Mouse (Mus musculus): ENCODE results near the gene Zbtb18. TPM values are rescaled to one million over a fixed set of nuclear protein-coding genes. Genes with fewer than 3 reads are reported as not detected.
"Not testable (repeated sequence)": the region's sequence is repeated elsewhere in the genome, so short reads cannot be mapped to it uniquely, and the experiment has no call there.

The Zbtb18 gene
- polyA plus RNA-seq, 1 experiment from 2014 or later: 4.3 TPM

DNA sequence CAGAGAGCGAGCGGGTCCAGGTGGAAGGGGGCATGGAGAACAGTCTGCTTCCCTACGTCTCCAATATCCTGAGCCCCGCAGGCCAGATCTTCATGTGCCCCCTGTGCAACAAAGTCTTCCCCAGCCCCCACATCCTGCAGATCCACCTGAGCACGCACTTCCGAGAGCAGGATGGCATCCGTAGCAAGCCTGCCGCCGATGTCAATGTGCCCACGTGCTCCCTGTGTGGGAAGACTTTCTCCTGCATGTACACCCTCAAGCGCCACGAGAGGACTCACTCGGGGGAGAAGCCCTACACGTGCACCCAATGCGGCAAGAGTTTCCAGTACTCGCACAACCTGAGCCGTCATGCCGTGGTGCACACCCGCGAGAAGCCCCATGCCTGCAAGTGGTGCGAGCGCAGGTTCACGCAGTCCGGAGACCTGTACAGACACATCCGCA lies 6.0 kb downstream of the Zbtb18 start:
- Histone ChIP-seq H3K4me1 (peaks cover 44% of the 10 kb centered on the region), H3K27me3 (replicated peaks) (no peaks in the 10 kb centered on the region), H3K4me2 (peak overlapping the region; percentile 41), H3K27ac (replicated peaks) (no peak overlapping the region), H3K4me3 (replicated peaks) (peak overlapping the region; percentile 12), H3K36me3 (no peaks in the 10 kb centered on the region), H3K9me3 (replicated peaks) (no peaks in the 10 kb centered on the region), H3K9ac (replicated peaks) (no peak overlapping the region)
- 45% methylated on average over 25 of the region's 25 CpGs for WGBS
- no peak for ATAC-seq (ENCODE audit: low FRiP score)

DNA sequence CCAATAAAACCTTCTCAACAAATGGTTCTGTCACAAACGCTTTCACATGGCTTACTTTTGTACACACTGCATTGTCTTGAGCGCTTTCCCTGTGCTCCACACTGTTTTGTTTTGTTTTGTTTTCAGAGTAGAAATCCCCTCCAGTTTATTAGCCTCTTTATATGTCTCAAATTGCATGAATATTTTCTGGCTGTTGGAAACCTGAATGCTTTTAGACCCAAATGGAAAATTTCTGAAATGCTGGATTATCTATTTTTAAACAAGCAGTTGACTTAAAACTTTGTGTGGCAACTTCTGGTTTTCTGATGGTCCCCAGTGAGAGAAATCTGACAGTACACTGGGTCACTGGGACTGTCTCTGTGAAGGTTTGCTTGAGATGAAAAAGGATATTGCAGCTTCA lies 6.8 kb downstream of the Zbtb18 start:
- no peak overlapping the region for H3K4me3 ChIP-seq (replicated peaks)
- no peaks in the 10 kb centered on the region for H3K27me3 ChIP-seq (replicated peaks)
- no peak overlapping the region for H3K9ac ChIP-seq (replicated peaks)
- no peak for ATAC-seq (ENCODE audit: low FRiP score)
- peaks cover 38% of the 10 kb centered on the region for H3K4me1 ChIP-seq
- no peak overlapping the region for H3K27ac ChIP-seq (replicated peaks)
- WGBS: 41% methylated on average over 2 of the region's 2 CpGs
- no peaks in the 10 kb centered on the region for H3K9me3 ChIP-seq (replicated peaks)
- 0 out of 2 replicates have a peak overlapping the region, but pooled peaks have one; percentile 13 for H3K4me2 ChIP-seq
- no peaks in the 10 kb centered on the region for H3K36me3 ChIP-seq

- not testable (repeated sequence) for H3K4me2 ChIP-seq; H3K9me3 ChIP-seq (replicated peaks); H3K27ac ChIP-seq (replicated peaks); H3K36me3 ChIP-seq; ATAC-seq (ENCODE audit: low FRiP score); H3K4me3 ChIP-seq (replicated peaks); H3K27me3 ChIP-seq (replicated peaks); H3K9ac ChIP-seq (replicated peaks)
- WGBS: 28% methylated on average over 7 of the region's 7 CpGs
- peaks cover 31% of the 10 kb centered on the region for H3K4me1 ChIP-seq
Measured at GRCm38 (mm10) chr1:177449857-177450256, 7.7 kb downstream of the Zbtb18 start.

GRCm38 (mm10) chr1:177451041-177451440 lies 8.9 kb downstream of the Zbtb18 start:
- no peaks in the 10 kb centered on the region for H3K27me3 ChIP-seq (replicated peaks)
- ATAC-seq (ENCODE audit: low FRiP score): no peak
- no peaks in the 10 kb centered on the region for H3K9me3 ChIP-seq (replicated peaks)
- H3K36me3 ChIP-seq: no peaks in the 10 kb centered on the region
- 69% methylated on average over 2 of the region's 2 CpGs for WGBS
- H3K4me3 ChIP-seq (replicated peaks): no peak overlapping the region
- H3K27ac ChIP-seq (replicated peaks): no peak overlapping the region
- no peak overlapping the region for H3K4me2 ChIP-seq
- peaks cover 25% of the 10 kb centered on the region for H3K4me1 ChIP-seq
- no peak overlapping the region for H3K9ac ChIP-seq (replicated peaks)

DNA sequence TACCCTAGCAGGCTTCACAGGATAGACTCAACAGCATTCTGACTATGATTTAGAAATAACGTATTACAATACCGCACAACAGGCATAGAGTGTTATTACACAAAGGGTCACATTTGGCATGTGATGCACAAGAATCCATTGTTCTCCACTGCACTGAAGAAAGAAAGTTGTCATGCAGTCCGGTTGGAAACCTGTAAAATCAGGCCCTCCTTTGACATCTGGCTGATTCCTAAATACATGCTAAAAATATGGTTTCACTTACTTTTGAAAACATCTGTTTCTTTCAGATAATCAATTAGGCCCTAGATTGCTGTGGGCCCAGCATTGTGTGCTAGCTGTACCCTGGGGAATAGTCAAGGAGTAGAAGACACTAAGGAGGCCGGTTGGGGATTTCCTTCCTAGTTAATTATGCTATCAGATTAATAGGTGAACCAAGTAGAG lies 9.9 kb downstream of the Zbtb18 start:
- no peak for ATAC-seq (ENCODE audit: low FRiP score)
- H3K4me2 ChIP-seq: no peak overlapping the region
- H3K27ac ChIP-seq (replicated peaks): no peak overlapping the region
- no peak overlapping the region for H3K9ac ChIP-seq (replicated peaks)
- 41% methylated on average over 4 of the region's 4 CpGs for WGBS
- no peaks in the 10 kb centered on the region for H3K36me3 ChIP-seq
- H3K9me3 ChIP-seq (replicated peaks): no peaks in the 10 kb centered on the region
- no peak overlapping the region for H3K4me3 ChIP-seq (replicated peaks)
- no peaks in the 10 kb centered on the region for H3K27me3 ChIP-seq (replicated peaks)
- H3K4me1 ChIP-seq: peaks cover 16% of the 10 kb centered on the region

DNA sequence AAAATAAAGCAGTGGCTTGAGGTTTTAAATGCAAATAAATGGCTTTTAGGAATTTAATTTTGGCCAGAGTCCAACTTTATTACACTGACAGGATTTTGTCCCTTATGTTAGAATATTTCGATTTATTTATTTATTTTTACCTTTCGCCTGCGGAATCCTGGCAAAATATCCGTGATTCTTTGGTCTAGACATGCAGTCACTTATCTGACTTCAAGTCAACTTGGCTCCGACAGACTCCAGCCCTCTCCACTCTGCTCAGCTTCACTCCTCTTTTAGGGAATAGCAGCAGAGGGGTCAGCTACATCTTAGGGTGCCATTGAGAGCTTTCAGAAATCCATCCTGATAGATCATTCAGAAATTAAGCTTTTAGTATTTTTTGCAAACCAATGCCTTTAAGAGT lies 10.8 kb downstream of the Zbtb18 start:
- H3K4me3 ChIP-seq (replicated peaks): no peak overlapping the region
- H3K27me3 ChIP-seq (replicated peaks): no peaks in the 10 kb centered on the region
- no peaks in the 10 kb centered on the region for H3K9me3 ChIP-seq (replicated peaks)
- no peak overlapping the region for H3K9ac ChIP-seq (replicated peaks)
- no peak overlapping the region for H3K4me2 ChIP-seq
- peaks cover 7% of the 10 kb centered on the region for H3K4me1 ChIP-seq
- H3K36me3 ChIP-seq: no peaks in the 10 kb centered on the region
- H3K27ac ChIP-seq (replicated peaks): no peak overlapping the region
- ATAC-seq (ENCODE audit: low FRiP score): no peak
- 76% methylated on average over 5 of the region's 5 CpGs for WGBS

DNA sequence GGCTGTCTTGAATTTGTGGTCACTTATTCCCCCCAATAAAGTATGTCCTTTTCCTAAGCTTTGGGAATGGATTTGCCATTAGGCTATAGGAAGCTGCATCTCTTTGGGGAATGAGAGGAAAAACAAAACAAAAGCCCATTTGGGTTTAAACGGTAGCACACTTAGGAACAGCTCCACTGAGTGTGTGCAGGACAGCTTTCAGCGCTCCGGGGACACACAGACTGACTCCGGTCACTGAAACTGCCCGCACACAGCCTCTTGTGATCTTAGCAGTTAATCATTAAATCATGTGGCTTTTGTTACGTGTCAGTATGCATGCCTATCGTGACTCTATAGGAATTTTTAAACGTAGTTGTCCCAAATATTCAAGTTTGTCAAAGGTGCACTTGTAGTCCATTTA lies 11.7 kb downstream of the Zbtb18 start:
- no peaks in the 10 kb centered on the region for H3K27me3 ChIP-seq (replicated peaks)
- H3K4me3 ChIP-seq (replicated peaks): no peak overlapping the region
- no peaks in the 10 kb centered on the region for H3K9me3 ChIP-seq (replicated peaks)
- no peak overlapping the region for H3K27ac ChIP-seq (replicated peaks)
- ATAC-seq (ENCODE audit: low FRiP score): no peak
- 13% methylated on average over 8 of the region's 8 CpGs for WGBS
- no peak overlapping the region for H3K4me2 ChIP-seq
- peaks cover 5% of the 10 kb centered on the region; the same call in 1 of the 2 replicates for H3K4me1 ChIP-seq
- no peaks in the 10 kb centered on the region for H3K36me3 ChIP-seq
- no peak overlapping the region for H3K9ac ChIP-seq (replicated peaks)

- H3K9me3 ChIP-seq (replicated peaks): no peaks in the 10 kb centered on the region
- no peaks in the 10 kb centered on the region for H3K36me3 ChIP-seq
- H3K27me3 ChIP-seq (replicated peaks): no peaks in the 10 kb centered on the region
- 78% methylated on average over 6 of the region's 6 CpGs for WGBS
- peaks cover 8% of the 10 kb centered on the region; the same call in 1 of the 2 replicates for H3K4me1 ChIP-seq
- no peak for ATAC-seq (ENCODE audit: low FRiP score)
- H3K4me3 ChIP-seq (replicated peaks): no peak overlapping the region
- no peak overlapping the region for H3K27ac ChIP-seq (replicated peaks)
- H3K9ac ChIP-seq (replicated peaks): no peak overlapping the region
- no peak overlapping the region for H3K4me2 ChIP-seq
Measured at GRCm38 (mm10) chr1:177454492-177454891, 12.3 kb downstream of the Zbtb18 start.

DNA sequence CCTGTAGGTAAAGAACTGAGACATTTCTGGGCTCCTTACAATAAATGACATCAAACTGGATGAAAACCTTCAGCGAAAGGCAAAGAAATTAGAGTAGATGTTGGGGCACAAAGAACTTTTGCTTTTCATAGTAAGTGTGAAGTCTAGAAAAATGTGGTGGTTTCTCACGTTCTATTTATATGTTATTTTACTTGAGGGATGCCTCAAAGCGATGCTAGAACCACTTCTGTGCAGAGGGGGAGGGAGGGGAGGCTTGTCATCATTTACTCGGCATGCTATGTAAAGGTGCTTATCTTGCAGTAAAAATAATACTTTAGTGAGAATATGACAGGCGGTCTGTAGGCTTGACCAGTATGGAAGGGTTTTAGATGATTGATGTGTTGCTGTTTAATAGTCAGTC lies 13.3 kb downstream of the Zbtb18 start:
- Histone ChIP-seq H3K4me2 (no peak overlapping the region), H3K9ac (replicated peaks) (no peak overlapping the region), H3K9me3 (replicated peaks) (no peaks in the 10 kb centered on the region), H3K27ac (replicated peaks) (no peak overlapping the region), H3K4me3 (replicated peaks) (no peak overlapping the region), H3K27me3 (replicated peaks) (no peaks in the 10 kb centered on the region), H3K4me1 (peaks cover 8% of the 10 kb centered on the region; the same call in 1 of the 2 replicates), H3K36me3 (no peaks in the 10 kb centered on the region)
- WGBS: 87% methylated on average over 5 of the region's 5 CpGs
- no peak for ATAC-seq (ENCODE audit: low FRiP score)

DNA sequence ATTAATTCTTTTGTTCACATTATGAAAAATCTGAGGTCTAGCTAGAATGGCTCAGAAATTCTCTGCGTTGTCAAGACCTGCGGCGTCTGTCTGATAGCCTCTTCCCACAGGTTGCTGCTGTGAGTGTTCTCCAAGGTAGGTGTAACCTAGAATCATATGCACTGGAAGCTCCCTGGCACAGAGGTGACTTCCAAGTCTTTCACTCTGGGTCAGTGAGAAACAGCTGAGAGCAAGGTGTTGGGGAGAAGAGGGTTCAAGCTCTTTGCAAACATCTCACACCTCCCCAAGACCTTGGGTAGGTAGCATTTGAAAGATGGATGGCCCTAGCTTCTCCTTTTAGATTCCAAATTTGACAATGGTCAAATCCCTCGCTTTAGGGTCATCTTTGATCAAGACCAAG lies 14.1 kb downstream of the Zbtb18 start:
- H3K4me2 ChIP-seq: no peak overlapping the region
- H3K36me3 ChIP-seq: no peaks in the 10 kb centered on the region
- no peak overlapping the region for H3K9ac ChIP-seq (replicated peaks)
- no peaks in the 10 kb centered on the region for H3K9me3 ChIP-seq (replicated peaks)
- no peaks in the 10 kb centered on the region for H3K27me3 ChIP-seq (replicated peaks)
- no peak for ATAC-seq (ENCODE audit: low FRiP score)
- no peak overlapping the region for H3K4me3 ChIP-seq (replicated peaks)
- no peak overlapping the region for H3K27ac ChIP-seq (replicated peaks)
- WGBS: 92% methylated on average over 4 of the region's 4 CpGs
- H3K4me1 ChIP-seq: peaks cover 8% of the 10 kb centered on the region; the same call in 1 of the 2 replicates

DNA sequence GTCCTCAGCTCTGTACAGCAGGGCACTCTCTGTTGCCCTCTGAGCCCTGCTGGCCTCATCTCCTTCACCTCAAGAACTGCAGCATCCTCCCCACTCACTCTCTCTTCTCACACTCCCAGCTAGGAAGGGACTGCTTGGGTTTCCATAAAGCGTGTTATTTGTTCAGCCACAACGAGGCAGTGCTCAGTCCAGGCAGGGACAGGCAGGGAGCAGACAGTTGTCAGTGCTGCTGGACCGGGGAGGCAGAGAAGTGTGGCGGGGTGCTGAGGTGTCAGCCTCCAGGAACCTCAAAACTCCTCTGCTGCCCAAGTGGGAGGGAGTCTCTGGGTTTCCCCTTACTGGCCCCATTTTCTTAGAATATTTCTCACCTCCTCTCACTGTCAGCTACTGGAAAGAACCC lies 14.6 kb downstream of the Zbtb18 start:
- WGBS: 48% methylated on average over 4 of the region's 4 CpGs
- H3K9me3 ChIP-seq (replicated peaks): no peaks in the 10 kb centered on the region
- no peak overlapping the region for H3K4me2 ChIP-seq
- no peaks in the 10 kb centered on the region for H3K27me3 ChIP-seq (replicated peaks)
- H3K27ac ChIP-seq (replicated peaks): no peak overlapping the region
- no peak; the same call in 1 of the 2 replicates for ATAC-seq (ENCODE audit: low FRiP score)
- H3K36me3 ChIP-seq: no peaks in the 10 kb centered on the region
- no peak overlapping the region for H3K4me3 ChIP-seq (replicated peaks)
- H3K9ac ChIP-seq (replicated peaks): no peak overlapping the region
- peaks cover 8% of the 10 kb centered on the region; the same call in 1 of the 2 replicates for H3K4me1 ChIP-seq

GRCm38 (mm10) chr1:177457981-177458380 lies 15.8 kb downstream of the Zbtb18 start:
- H3K27ac ChIP-seq (replicated peaks): no peak overlapping the region
- no peaks in the 10 kb centered on the region for H3K36me3 ChIP-seq
- peaks cover 8% of the 10 kb centered on the region; the same call in 1 of the 2 replicates for H3K4me1 ChIP-seq
- H3K9ac ChIP-seq (replicated peaks): no peak overlapping the region
- H3K27me3 ChIP-seq (replicated peaks): no peaks in the 10 kb centered on the region
- no peaks in the 10 kb centered on the region for H3K9me3 ChIP-seq (replicated peaks)
- no peak overlapping the region for H3K4me3 ChIP-seq (replicated peaks)
- no peak for ATAC-seq (ENCODE audit: low FRiP score)
- no peak overlapping the region for H3K4me2 ChIP-seq
- WGBS: 89% methylated on average over 6 of the region's 6 CpGs

All from neural tube, embryonic 15.5 days (tissue).